Mouse (Mus musculus) left cerebral cortex, adult 8-10 months (tissue): ENCODE results near the gene Pde4b. TPM values are rescaled to one million over a fixed set of nuclear protein-coding genes. Genes with fewer than 3 reads are reported as not detected.
"Not testable (repeated sequence)": the region's sequence is repeated elsewhere in the genome, so short reads cannot be mapped to it uniquely, and the experiment has no call there.

Experiments
- DNase-seq, 2 experiments: peaks; one replicate each; pipeline ENCODE4 v3.0.0; 2022; ENCODE audit warnings: low spot score in 2 of 2
- total RNA-seq, 4 experiments: library from RNA; stranded (reverse); gene quantifications; 2 replicates each; pipeline ENCODE4 v1.2.4; 2022

Gene Pde4b
- 100 to 1,000 TPM; 130 to 148 (median 137) TPM for total RNA-seq

DNA sequence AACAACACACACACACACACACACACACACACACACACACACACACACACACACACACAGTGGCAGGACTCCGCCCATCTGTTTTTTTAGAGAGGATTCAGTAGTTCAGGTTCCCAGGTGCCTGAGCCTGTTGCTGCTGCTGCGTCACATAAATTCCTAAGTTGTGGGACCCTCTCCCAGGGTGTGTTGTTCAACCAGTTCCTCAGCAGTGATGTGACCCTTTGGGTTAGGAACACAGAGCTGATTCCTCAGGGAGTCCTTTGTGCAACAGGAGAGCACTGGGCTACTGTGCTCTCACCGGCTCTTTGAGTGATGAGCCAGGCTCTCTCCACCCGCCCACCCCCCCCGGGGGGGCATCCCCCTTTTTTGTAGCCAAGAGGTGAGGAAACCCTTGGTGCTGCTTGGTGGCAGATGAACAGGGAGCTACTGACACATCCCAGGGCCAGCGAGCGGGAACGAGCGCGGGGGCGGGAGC is at the start of gene Pde4b:
TSS of gene Pde4b (plus strand) at position 453 of the 475 bp plus-strand sequence.
- DNase-seq, result no peak

GRCm38 (mm10) chr4:102040190-102040589 is 47.2 kb upstream of the Pde4b start:
- DNase-seq, result no peak

DNA sequence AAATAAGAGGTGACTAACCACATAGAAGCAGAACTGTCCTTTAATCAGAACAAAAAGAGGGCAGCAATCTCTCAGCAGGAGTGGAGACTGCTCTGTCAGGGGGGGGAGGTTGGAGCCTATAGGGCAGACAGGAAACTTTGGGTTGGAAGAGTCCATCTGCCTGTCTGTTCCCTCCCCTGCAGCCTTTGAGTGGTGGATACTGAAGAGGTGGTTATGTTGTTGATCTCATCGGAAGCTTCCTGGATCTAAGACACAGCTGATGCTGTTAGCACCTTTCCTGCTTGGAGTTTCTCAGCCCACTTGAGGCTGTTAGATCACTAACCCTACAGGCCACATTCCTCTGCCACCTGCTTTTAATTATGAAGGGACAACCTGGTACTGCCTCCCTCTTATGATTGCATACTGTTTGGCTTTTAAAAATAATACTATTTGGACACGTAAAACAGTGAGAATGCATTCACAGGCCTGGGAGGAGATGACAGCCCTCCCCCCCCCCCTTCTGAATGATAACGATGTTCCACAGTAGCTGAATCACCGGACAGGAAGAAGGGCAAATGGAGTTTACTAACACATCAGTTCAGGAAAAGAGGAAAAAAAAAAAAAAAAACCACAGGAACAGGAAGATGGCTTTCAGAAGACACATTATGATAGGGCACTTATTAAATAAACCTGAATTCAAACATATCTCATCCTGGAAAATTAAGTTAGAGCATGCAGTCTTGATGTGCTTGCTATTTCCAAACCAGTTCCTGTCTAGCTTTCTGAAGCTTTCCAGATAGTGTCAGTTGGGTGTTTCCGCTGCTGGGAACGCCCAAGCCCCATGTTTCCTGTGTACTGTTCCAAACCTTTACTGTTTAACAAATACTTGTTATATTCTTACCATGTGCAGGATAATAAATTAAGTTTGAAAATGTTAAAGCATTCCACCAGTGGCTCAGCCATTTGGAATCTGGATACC is 41.9 kb upstream of the Pde4b start:
- no peak for DNase-seq

GRCm38 (mm10) chr4:102049368-102049767 is 38.0 kb upstream of the Pde4b start:
- DNase-seq, result not testable (repeated sequence)

GRCm38 (mm10) chr4:102061322-102061721 is 26.0 kb upstream of the Pde4b start:
- DNase-seq, result no peak

- DNase-seq, result no peak
These were observed 18.0 kb upstream of the Pde4b start for GRCm38 (mm10) chr4:102069314-102069713.

- no peak for DNase-seq
These were observed 1.0 kb upstream of the Pde4b start for GRCm38 (mm10) chr4:102086336-102086735.

DNA sequence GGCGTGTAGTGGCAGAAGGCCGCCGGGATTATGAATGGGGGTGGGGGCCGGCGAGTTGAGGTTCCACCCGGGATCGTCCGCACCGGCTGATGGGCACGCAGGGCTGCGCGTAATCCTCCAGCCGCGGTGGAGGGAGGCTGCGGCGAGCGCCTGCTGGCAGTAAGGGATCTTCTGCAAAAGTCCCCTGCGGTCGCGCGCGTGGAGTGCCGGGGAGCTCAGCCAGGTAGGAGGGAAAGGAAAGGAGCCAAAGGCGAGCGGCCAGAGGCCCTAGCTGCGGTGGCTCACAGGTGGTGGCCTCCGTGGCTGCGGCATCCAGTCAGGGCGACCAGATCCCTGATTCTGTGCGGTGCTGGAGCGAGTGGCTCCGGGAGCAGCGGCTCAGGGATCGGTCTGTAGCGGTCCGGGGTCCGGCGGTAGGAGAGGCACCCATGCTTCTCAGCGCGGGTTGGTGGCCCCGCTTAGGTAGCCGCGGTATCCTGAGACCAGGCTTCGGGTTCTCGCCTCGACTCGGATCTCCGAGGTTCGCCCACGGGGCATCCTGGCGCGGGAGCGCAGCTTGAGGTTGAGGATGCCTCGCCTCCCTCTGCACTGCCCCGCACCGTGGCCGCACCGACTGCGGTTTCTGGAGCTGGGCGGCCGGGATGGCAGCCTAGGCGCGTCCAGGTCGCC is 357 bp downstream of the Pde4b start:
- peak; percentile 41 to 45 for DNase-seq

GRCm38 (mm10) chr4:102088235-102088867 is 1.0 kb downstream of the Pde4b start:
- DNase-seq, result peak in 1 of 2 experiments; percentile 41

DNA sequence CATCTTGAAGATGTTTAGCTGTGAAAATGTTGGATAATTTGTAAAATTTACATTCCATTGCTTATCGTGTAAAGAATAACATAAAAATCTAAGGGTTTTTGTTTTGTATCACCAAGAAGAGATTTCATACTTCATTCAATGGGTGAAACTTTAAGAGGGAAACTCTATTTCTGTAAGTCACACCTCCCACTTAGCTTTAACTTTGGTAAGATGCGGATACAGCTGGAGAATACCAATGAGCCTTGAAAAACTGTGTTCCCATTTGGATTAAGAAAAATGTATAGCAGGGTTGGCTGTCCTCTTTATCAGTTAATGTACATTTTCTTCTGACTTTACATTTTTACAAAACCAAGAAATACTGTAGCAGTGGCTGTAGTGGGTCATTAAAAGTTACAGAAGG is 8.5 kb downstream of the Pde4b start:
- no peak for DNase-seq

- peak in 1 of 2 experiments; percentile 24 for DNase-seq
These were observed 14.9 kb downstream of the Pde4b start for GRCm38 (mm10) chr4:102102241-102102640.

- no peak for DNase-seq
These were observed 17.2 kb downstream of the Pde4b start for GRCm38 (mm10) chr4:102104534-102105014.

DNA sequence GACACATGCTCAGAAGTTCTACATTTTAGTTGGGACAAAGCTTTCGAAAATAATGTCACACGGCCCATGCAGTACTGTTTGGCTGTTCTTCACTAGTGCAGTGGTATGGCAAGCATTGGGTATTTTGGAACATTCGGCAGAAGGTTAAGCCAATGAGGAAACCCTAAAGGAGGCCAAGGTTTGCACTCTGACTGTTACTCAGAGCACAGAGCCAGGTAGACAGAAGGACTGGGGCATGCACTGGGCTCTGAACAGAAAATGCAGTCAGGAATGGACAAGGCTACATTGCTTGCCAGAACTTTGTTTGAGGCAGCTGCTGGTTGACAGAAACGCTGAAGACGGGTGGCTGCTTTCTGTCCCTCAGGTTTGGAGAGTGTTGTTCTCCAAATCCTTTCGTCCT is 19.4 kb downstream of the Pde4b start:
- DNase-seq, result no peak

DNA sequence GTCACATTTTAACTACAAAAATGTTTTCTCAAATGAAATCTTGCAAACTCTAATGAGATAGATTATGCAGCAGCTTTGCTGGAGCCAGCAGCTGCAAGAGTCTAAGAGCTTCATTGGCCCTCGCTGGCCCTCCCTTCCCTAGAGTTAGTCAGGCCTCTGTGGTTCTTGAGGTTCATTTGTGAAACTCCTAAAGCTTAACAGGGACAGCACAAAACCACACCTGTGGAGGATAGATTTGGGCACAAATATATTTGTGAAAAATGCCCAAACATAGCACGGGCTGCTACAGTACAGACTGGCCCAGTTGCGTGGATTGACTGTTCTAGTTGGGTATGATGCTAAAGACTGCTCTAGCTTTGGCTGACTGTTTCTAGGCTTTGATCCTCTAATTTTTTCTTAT is 32.1 kb downstream of the Pde4b start:
- DNase-seq, result no peak

- DNase-seq, result no peak
These were observed 49.1 kb downstream of the Pde4b start for GRCm38 (mm10) chr4:102136366-102136849.

GRCm38 (mm10) chr4:102138346-102138745 is 51.0 kb downstream of the Pde4b start:
- DNase-seq, result no peak

GRCm38 (mm10) chr4:102141241-102141640 is 53.9 kb downstream of the Pde4b start:
- DNase-seq, result no peak

GRCm38 (mm10) chr4:102148766-102149165 is 61.4 kb downstream of the Pde4b start:
- DNase-seq, result peak; percentile 38 to 88

- no peak for DNase-seq
These were observed 71.8 kb downstream of the Pde4b start for GRCm38 (mm10) chr4:102159178-102159577.

GRCm38 (mm10) chr4:102171636-102172035 is 84.3 kb downstream of the Pde4b start:
- peak in 1 of 2 experiments; percentile 34 for DNase-seq

DNA sequence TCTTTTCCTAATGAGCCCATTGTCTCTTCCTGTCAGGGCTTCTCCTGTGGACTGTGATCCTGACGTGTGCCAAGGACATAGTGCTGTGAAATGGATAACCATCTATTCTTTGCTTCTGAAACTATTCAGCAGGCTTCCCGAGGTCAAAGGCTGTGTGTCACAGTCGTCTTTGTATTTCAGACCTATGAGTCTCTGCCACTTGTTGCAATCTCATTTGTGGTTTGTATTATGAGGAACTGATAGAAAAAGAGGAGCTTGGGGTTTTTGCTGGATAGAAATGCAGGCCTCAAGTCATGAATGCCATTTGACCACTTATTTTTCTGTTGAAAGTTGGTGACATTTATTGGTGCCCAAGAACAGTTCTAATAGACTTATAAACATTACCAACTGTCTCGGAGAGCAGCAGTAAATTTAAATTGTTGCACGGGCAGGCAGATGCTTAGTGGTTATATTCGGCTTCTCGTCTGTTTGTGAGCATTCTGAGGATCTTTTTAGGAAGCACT is 85.4 kb downstream of the Pde4b start:
- DNase-seq, result no peak
